Mouse (Mus musculus): Measurements from ENCODE around the gene Clmn. TPM values are rescaled to one million over a fixed set of nuclear protein-coding genes. Genes with fewer than 3 reads are reported as not detected.

The Clmn gene
- polyA plus RNA-seq, 1 experiment from 2014 or later, result 2.8 TPM

DNA sequence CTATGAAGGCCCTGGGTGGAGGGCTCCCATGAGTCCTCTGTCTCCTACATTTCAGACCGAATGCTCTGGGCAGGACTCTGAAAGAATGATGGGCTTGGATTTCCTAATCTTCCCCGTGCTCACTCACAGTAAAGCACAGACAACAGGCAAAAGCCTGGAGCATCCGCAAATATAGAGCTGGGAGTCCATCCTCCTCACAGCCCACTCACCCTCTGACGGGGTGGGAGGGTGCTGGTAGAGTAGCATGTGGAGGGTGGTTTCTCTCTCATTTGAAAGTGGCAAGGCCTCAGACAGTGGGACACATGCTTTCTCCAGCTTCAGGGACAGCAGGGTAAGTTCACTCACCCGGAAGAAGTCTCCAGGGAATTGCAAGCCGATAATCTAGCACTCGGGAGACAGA is 21.2 kb upstream of the Clmn start:
- no peak overlapping the region for H3K4me3 ChIP-seq (ENCODE audit: low read depth, low read length)
- no peak for DNase-seq (ENCODE audit: low spot score)
- 84% methylated on average over 7 of the region's 7 CpGs for WGBS

DNA sequence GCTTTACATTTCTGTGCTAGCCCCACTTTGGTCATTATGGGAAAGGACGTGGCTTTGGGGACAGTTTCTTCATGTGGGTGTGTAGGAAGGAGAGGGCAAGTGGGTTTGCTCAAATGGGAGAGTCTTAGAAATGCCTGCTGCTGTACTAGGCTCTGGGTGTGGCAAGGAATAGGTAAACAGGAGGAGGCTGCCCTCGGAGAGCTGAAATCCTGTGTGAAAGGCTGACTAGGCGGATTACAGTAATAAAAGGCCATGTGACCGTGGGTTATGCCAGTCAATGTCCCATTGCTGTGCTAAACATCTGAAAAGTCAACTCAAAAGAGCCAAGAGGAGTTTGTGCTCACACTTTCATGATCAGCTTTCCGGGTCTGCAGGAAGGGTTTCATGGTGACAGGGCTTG is 17.7 kb upstream of the Clmn start:
- Histone ChIP-seq H3K27ac (ENCODE audit: low read depth, low read length) (no peak overlapping the region), H3K36me3 (ENCODE audit: control insufficient read depth, insufficient read depth, low read length) (no peaks in the 10 kb centered on the region), H3K27me3 (ENCODE audit: control insufficient read depth, insufficient read depth, low read length) (no peaks in the 10 kb centered on the region), H3K4me2 (ENCODE audit: low read depth, low read length, severe bottlenecking) (no peak overlapping the region), H3K4me3 (ENCODE audit: low read depth, low read length) (no peak overlapping the region), H3K9ac (ENCODE audit: low read length) (no peak overlapping the region), H3K4me1 (replicated peaks; ENCODE audit: control insufficient read depth, insufficient read depth, low read length) (no peaks in the 10 kb centered on the region), H3K9me3 (ENCODE audit: control insufficient read depth, low read length) (no peaks in the 10 kb centered on the region; the same call in 1 of the 2 replicates)
- DNase-seq (ENCODE audit: low spot score), result no peak
- ATAC-seq (replicated peaks; ENCODE audit: low FRiP score), result no peak
- 75% methylated on average over 5 of the region's 5 CpGs for WGBS

More for the DNA sequence above, 21.2 kb upstream of the Clmn start:
- Histone ChIP-seq H3K9me3 (ENCODE audit: control insufficient read depth, low read length) (no peaks in the 10 kb centered on the region), H3K36me3 (ENCODE audit: control insufficient read depth, insufficient read depth, low read length) (no peaks in the 10 kb centered on the region), H3K4me2 (ENCODE audit: low read depth, low read length, severe bottlenecking) (no peak overlapping the region), H3K27me3 (ENCODE audit: control insufficient read depth, insufficient read depth, low read length) (no peaks in the 10 kb centered on the region), H3K4me1 (replicated peaks; ENCODE audit: control insufficient read depth, insufficient read depth, low read length) (no peaks in the 10 kb centered on the region), H3K27ac (ENCODE audit: low read depth, low read length) (no peak overlapping the region), H3K9ac (ENCODE audit: low read length) (no peak overlapping the region)
- no peak for ATAC-seq (replicated peaks; ENCODE audit: low FRiP score)

DNA sequence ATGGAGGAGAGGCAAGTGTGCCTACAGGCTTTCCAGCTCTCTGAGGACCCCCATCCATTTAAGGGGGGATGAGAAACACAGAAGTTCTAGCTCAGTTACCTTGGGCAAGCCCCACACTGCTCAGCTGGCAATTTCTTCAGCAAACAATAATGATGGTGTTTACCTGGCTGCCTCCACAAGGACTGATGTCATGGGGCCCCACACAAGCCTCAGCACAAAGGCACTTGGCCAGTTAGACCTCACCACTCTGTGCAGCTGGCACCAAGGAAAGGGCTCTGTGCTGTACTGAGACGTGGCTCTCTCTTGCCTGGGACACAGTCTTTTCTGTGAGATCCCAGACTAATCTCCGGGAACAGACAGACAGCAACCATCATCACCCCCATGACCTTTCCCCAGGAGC is 17.2 kb upstream of the Clmn start:
- ATAC-seq (replicated peaks; ENCODE audit: low FRiP score) (no peak), DNase-seq (ENCODE audit: low spot score) (no peak)
- H3K27me3 ChIP-seq (ENCODE audit: control insufficient read depth, insufficient read depth, low read length), result no peaks in the 10 kb centered on the region
- 53% methylated on average over 2 of the region's 2 CpGs for WGBS
- no peak overlapping the region for H3K9ac ChIP-seq (ENCODE audit: low read length)
- H3K4me3 ChIP-seq (ENCODE audit: low read depth, low read length), result no peak overlapping the region
- no peaks in the 10 kb centered on the region for H3K4me1 ChIP-seq (replicated peaks; ENCODE audit: control insufficient read depth, insufficient read depth, low read length)
- H3K36me3 ChIP-seq (ENCODE audit: control insufficient read depth, insufficient read depth, low read length), result no peaks in the 10 kb centered on the region
- H3K4me2 ChIP-seq (ENCODE audit: low read depth, low read length, severe bottlenecking), result no peak overlapping the region
- no peak overlapping the region for H3K27ac ChIP-seq (ENCODE audit: low read depth, low read length)
- H3K9me3 ChIP-seq (ENCODE audit: control insufficient read depth, low read length), result no peaks in the 10 kb centered on the region; the same call in 1 of the 2 replicates

DNA sequence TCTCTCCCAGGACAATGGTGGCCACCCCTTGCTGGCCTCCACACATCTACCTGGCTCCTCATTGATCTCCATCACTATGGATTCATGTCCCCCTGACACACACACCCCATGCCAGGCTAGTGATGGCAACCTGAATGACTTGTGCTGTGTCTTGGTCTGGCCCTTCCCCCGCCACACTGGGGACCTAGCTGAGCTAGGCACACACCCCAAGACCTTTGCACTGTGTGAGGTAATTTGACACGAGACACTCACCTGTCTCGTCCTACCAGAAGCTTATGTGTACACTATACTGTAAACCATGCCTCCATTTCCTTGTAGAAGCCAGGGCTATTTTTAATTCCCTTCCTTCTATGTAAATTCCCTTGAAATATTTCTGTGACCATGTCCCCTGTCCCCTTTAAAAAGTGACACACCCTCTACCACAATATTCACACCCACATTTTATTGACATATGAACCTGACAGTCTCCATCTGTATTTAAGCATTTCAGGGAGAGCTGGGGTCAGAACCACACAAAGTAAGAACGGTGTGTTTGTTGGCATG is 16.7 kb upstream of the Clmn start:
- H3K9ac ChIP-seq (ENCODE audit: low read length), result no peak overlapping the region
- 83% methylated on average over 4 of the region's 4 CpGs for WGBS
- no peak for ATAC-seq (replicated peaks; ENCODE audit: low FRiP score)

GRCm38 (mm10) chr12:104880367-104880766 is 15.5 kb upstream of the Clmn start:
- no peaks in the 10 kb centered on the region for H3K27me3 ChIP-seq (ENCODE audit: control insufficient read depth, insufficient read depth, low read length)
- no peaks in the 10 kb centered on the region; the same call in 1 of the 2 replicates for H3K9me3 ChIP-seq (ENCODE audit: control insufficient read depth, low read length)
- no peak overlapping the region for H3K9ac ChIP-seq (ENCODE audit: low read length)
- H3K36me3 ChIP-seq (ENCODE audit: control insufficient read depth, insufficient read depth, low read length), result no peaks in the 10 kb centered on the region
- WGBS, result 82% methylated on average over 12 of the region's 12 CpGs
- DNase-seq (ENCODE audit: low spot score) (no peak), ATAC-seq (replicated peaks; ENCODE audit: low FRiP score) (no peak)
- H3K4me1 ChIP-seq (replicated peaks; ENCODE audit: control insufficient read depth, insufficient read depth, low read length), result no peaks in the 10 kb centered on the region
- no peak overlapping the region for H3K27ac ChIP-seq (ENCODE audit: low read depth, low read length)
- no peak overlapping the region for H3K4me2 ChIP-seq (ENCODE audit: low read depth, low read length, severe bottlenecking)
- no peak overlapping the region for H3K4me3 ChIP-seq (ENCODE audit: low read depth, low read length)

More for the DNA sequence above, 16.7 kb upstream of the Clmn start:
- no peak for DNase-seq (ENCODE audit: low spot score)
- no peaks in the 10 kb centered on the region for H3K27me3 ChIP-seq (ENCODE audit: control insufficient read depth, insufficient read depth, low read length)
- no peaks in the 10 kb centered on the region; the same call in 1 of the 2 replicates for H3K9me3 ChIP-seq (ENCODE audit: control insufficient read depth, low read length)
- no peaks in the 10 kb centered on the region for H3K4me1 ChIP-seq (replicated peaks; ENCODE audit: control insufficient read depth, insufficient read depth, low read length)
- no peaks in the 10 kb centered on the region for H3K36me3 ChIP-seq (ENCODE audit: control insufficient read depth, insufficient read depth, low read length)
- H3K4me3 ChIP-seq (ENCODE audit: low read depth, low read length), result no peak overlapping the region
- no peak overlapping the region for H3K4me2 ChIP-seq (ENCODE audit: low read depth, low read length, severe bottlenecking)
- H3K27ac ChIP-seq (ENCODE audit: low read depth, low read length), result no peak overlapping the region

DNA sequence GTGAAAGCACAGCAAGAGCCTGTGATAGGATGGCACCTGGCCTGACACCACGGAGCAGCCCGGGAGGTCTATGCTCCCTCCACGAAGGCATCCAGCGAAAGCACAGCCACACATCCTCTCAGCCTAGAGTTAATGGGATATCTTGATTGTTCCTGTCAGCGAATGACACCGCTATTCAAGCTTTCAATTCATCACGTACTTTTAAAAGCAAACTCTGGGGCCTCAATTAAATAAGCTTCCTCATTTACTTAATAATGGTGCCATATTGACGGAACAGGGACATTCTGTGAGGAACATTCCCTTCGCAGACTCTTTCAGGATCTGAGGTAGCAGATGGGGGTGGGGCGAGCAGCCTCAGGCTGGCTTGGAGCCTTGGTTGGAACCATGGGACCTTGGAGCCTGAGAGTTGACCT is 14.7 kb upstream of the Clmn start:
- DNase-seq (ENCODE audit: low spot score) (no peak), ATAC-seq (replicated peaks; ENCODE audit: low FRiP score) (peak; percentile 52)
- 57% methylated on average over 10 of the region's 10 CpGs for WGBS
- Histone ChIP-seq H3K4me1 (replicated peaks; ENCODE audit: control insufficient read depth, insufficient read depth, low read length) (no peaks in the 10 kb centered on the region), H3K9me3 (ENCODE audit: control insufficient read depth, low read length) (no peaks in the 10 kb centered on the region; the same call in 1 of the 2 replicates), H3K36me3 (ENCODE audit: control insufficient read depth, insufficient read depth, low read length) (no peaks in the 10 kb centered on the region), H3K27ac (ENCODE audit: low read depth, low read length) (no peak overlapping the region), H3K4me2 (ENCODE audit: low read depth, low read length, severe bottlenecking) (no peak overlapping the region), H3K9ac (ENCODE audit: low read length) (no peak overlapping the region), H3K27me3 (ENCODE audit: control insufficient read depth, insufficient read depth, low read length) (no peaks in the 10 kb centered on the region), H3K4me3 (ENCODE audit: low read depth, low read length) (no peak overlapping the region)

DNA sequence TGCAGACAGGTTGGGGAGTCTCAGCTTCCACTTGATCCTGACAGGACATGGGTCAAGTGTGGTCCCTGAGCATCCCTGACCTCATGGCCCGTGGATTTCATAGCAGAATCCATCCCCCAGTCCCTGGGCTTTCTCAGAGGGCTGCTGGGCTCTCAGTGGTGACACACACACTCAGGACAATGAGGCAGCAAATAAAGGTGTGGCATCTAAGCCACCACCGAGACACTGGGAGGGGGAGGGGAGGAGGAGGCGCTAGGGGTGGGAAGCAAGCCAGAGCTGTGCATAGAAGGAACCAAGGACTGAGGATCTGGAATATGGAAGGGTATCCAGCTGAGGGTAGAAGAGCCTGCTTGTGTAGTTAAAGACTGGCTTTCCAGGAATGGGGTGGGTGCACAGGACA is 11.2 kb upstream of the Clmn start:
- H3K4me1 ChIP-seq (replicated peaks; ENCODE audit: control insufficient read depth, insufficient read depth, low read length), result no peaks in the 10 kb centered on the region
- DNase-seq (ENCODE audit: low spot score) (no peak), ATAC-seq (replicated peaks; ENCODE audit: low FRiP score) (no peak)
- no peaks in the 10 kb centered on the region for H3K36me3 ChIP-seq (ENCODE audit: control insufficient read depth, insufficient read depth, low read length)
- no peak overlapping the region for H3K4me2 ChIP-seq (ENCODE audit: low read depth, low read length, severe bottlenecking)
- H3K4me3 ChIP-seq (ENCODE audit: low read depth, low read length), result no peak overlapping the region
- no peaks in the 10 kb centered on the region for H3K27me3 ChIP-seq (ENCODE audit: control insufficient read depth, insufficient read depth, low read length)
- 48% methylated on average over 3 of the region's 3 CpGs for WGBS
- no peak overlapping the region for H3K27ac ChIP-seq (ENCODE audit: low read depth, low read length)
- no peaks in the 10 kb centered on the region; the same call in 1 of the 2 replicates for H3K9me3 ChIP-seq (ENCODE audit: control insufficient read depth, low read length)
- no peak overlapping the region for H3K9ac ChIP-seq (ENCODE audit: low read length)

DNA sequence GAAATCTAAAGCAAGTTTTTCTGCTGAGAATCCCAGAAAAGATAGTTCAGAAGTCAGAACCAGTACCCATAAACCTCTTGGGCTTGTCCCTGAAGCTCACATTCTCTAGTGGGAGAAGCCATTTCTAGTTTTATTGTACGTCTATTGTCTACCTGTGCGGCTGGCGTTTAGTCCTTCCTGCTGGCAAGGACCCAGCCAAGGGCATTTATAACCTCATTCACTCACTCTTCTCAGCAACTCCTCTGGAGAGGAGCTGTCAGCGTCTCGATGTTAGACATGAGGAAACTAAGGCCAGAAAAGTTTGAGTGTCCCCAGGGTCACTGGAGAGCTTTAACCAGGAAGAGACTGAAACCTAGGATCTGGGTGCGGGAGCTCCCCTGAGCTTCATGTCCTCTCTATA is 7.1 kb upstream of the Clmn start:
- H3K4me1 ChIP-seq (replicated peaks; ENCODE audit: control insufficient read depth, insufficient read depth, low read length), result no peaks in the 10 kb centered on the region
- DNase-seq (ENCODE audit: low spot score) (no peak), ATAC-seq (replicated peaks; ENCODE audit: low FRiP score) (no peak)
- no peak overlapping the region for H3K27ac ChIP-seq (ENCODE audit: low read depth, low read length)
- 92% methylated on average over 6 of the region's 6 CpGs for whole genome bisulfite sequencing
- H3K36me3 ChIP-seq (ENCODE audit: control insufficient read depth, insufficient read depth, low read length), result no peaks in the 10 kb centered on the region
- no peaks in the 10 kb centered on the region for H3K27me3 ChIP-seq (ENCODE audit: control insufficient read depth, insufficient read depth, low read length)
- no peak overlapping the region for H3K4me2 ChIP-seq (ENCODE audit: low read depth, low read length, severe bottlenecking)
- no peak overlapping the region for H3K4me3 ChIP-seq (ENCODE audit: low read depth, low read length)
- H3K9ac ChIP-seq (ENCODE audit: low read length), result no peak overlapping the region
- no peaks in the 10 kb centered on the region for H3K9me3 ChIP-seq (ENCODE audit: control insufficient read depth, low read length)

DNA sequence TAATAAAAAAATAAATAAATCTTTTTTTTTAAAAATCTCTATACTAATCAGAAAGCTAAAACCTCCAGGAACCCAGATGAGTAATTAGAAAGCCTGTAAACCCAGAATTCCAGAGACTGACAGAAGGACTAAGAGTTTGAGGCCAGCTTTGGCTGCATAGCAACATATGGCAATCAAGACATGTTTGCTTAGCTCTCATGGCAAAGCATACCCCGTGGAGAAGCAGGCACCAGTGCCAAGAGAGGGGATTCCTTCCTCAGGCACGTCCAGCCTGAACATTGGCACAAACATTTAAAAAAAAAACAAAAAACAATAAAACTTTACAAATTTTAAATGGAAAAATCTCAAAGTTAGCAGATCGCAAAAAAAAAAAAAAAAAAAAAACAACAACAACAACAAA is 4.9 kb upstream of the Clmn start:
- ATAC-seq (replicated peaks; ENCODE audit: low FRiP score), result no peak
- H3K4me2 ChIP-seq (ENCODE audit: low read depth, low read length, severe bottlenecking), result no peak overlapping the region
- no peak for DNase-seq (ENCODE audit: low spot score)
- H3K4me1 ChIP-seq (replicated peaks; ENCODE audit: control insufficient read depth, insufficient read depth, low read length), result 0 out of 2 replicates have a peak, but pooled peaks cover 2% of the 10 kb centered on the region
- H3K9me3 ChIP-seq (ENCODE audit: control insufficient read depth, low read length), result no peaks in the 10 kb centered on the region
- no peak overlapping the region for H3K27ac ChIP-seq (ENCODE audit: low read depth, low read length)
- H3K27me3 ChIP-seq (ENCODE audit: control insufficient read depth, insufficient read depth, low read length), result no peaks in the 10 kb centered on the region
- H3K4me3 ChIP-seq (ENCODE audit: low read depth, low read length), result no peak overlapping the region
- WGBS, result 79% methylated on average over 3 of the region's 3 CpGs
- H3K9ac ChIP-seq (ENCODE audit: low read length), result no peak overlapping the region
- no peaks in the 10 kb centered on the region for H3K36me3 ChIP-seq (ENCODE audit: control insufficient read depth, insufficient read depth, low read length)
